Mouse (Mus musculus) limb, embryonic 15.5 days (tissue): ENCODE measurements at regions not wholly inside any gene's neighbourhood (a gene's known extent, or its start where the extent isn't known, plus 50 kb on each side); places are given as distances from the start of the nearest gene placed in this dataset.

Experiments
- ATAC-seq: fragments of 200-750 bp; cut with Nextera tagmentation; 2 replicates; pipeline ENCODE4 v1.8.0; 2017; ENCODE audit warnings: low read depth, moderate TSS enrichment; ENCODE audit not compliant: insufficient number of reproducible peaks, low FRiP score, low TSS enrichment
- H3K27ac ChIP-seq: fragments of 300-500 bp; sonication (generic); 2 replicates; pipeline ENCODE4 v1.5.1; 2015; ENCODE audit warnings: moderate library complexity, mild to moderate bottlenecking, inconsistent platforms
- H3K27me3 ChIP-seq: fragments of 300-500 bp; sonication (generic); 2 replicates; pipeline ENCODE4 v1.6.1; 2015; ENCODE audit warnings: inconsistent platforms
- H3K36me3 ChIP-seq: fragments of 300-500 bp; sonication (generic); 2 replicates; pipeline ENCODE4 v1.6.1; 2015; ENCODE audit warnings: inconsistent platforms
- H3K4me1 ChIP-seq: fragments of 300-500 bp; sonication (generic); 2 replicates; pipeline ENCODE4 v1.6.1; 2015; ENCODE audit warnings: inconsistent platforms
- H3K4me2 ChIP-seq: fragments of 300-500 bp; sonication (generic); 2 replicates; pipeline ENCODE4 v1.6.1; 2015; ENCODE audit warnings: mild to moderate bottlenecking, inconsistent platforms
- H3K4me3 ChIP-seq: fragments of 300-500 bp; sonication (generic); 2 replicates; pipeline ENCODE4 v1.5.1; 2015; ENCODE audit warnings: mild to moderate bottlenecking, inconsistent platforms
- H3K9ac ChIP-seq: fragments of 300-500 bp; sonication (generic); 2 replicates; pipeline ENCODE4 v1.6.1; 2015; ENCODE audit warnings: inconsistent platforms
- H3K9me3 ChIP-seq: fragments of 300-500 bp; sonication (generic); 2 replicates; pipeline ENCODE4 v1.6.1; 2016; ENCODE audit warnings: inconsistent platforms
- WGBS: fragments of 180-500 bp; shearing (Covaris S2); methylation state at CpG from one replicate; pipeline ENCODE4 v1.1.7; 2015; 5-methylcytosine and 5-hydroxymethylcytosine counted together

GRCm38 (mm10) chr13:91370886-91371595 lies 89.0 kb upstream of the Ssbp2 start:
- under 1% methylated on average over 28 of the region's 28 CpGs for WGBS
- peak; percentile 89 for ATAC-seq

GRCm38 (mm10) chr13:91371596-91371987 lies 88.5 kb upstream of the Ssbp2 start:
- Histone ChIP-seq H3K36me3 (no peaks in the 10 kb centered on the region), H3K27me3 (no peaks in the 10 kb centered on the region), H3K4me2 (peak overlapping the region; percentile 60), H3K9ac (no peak overlapping the region), H3K4me1 (peaks cover 46% of the 10 kb centered on the region), H3K4me3 (peak overlapping the region; percentile 36; the same call in 1 of the 2 replicates), H3K9me3 (no peaks in the 10 kb centered on the region), H3K27ac (peak overlapping the region; percentile 98)
- 20% methylated on average over 2 of the region's 2 CpGs for WGBS
- no peak for ATAC-seq

More at GRCm38 (mm10) chr13:91370886-91371595, 89.0 kb upstream of the Ssbp2 start:
- H3K4me1 ChIP-seq, result peaks cover 48% of the 10 kb centered on the region
- H3K4me3 ChIP-seq, result peak overlapping the region; percentile 36
- peak overlapping the region; percentile 98 for H3K27ac ChIP-seq
- peak overlapping the region; percentile 14; the same call in 1 of the 2 replicates for H3K9ac ChIP-seq
- H3K27me3 ChIP-seq, result no peaks in the 10 kb centered on the region
- H3K36me3 ChIP-seq, result no peaks in the 10 kb centered on the region
- H3K4me2 ChIP-seq, result peak overlapping the region; percentile 60
- no peaks in the 10 kb centered on the region for H3K9me3 ChIP-seq

- Histone ChIP-seq H3K27me3 (no peaks in the 10 kb centered on the region), H3K4me2 (no peak overlapping the region)
Observed at GRCm38 (mm10) chr13:91372130-91372875, 87.8 kb upstream of the Ssbp2 start.

GRCm38 (mm10) chr13:91374141-91374540 lies 85.9 kb upstream of the Ssbp2 start:
- H3K9me3 ChIP-seq, result no peaks in the 10 kb centered on the region
- no peaks in the 10 kb centered on the region for H3K27me3 ChIP-seq
- H3K4me1 ChIP-seq, result peaks cover 42% of the 10 kb centered on the region
- H3K36me3 ChIP-seq, result no peaks in the 10 kb centered on the region
- peak overlapping the region; percentile 27; the same call in 1 of the 2 replicates for H3K4me2 ChIP-seq
- peak overlapping the region; percentile 75 for H3K27ac ChIP-seq
- no peak overlapping the region for H3K9ac ChIP-seq
- WGBS, result 11% methylated on average over 3 of the region's 3 CpGs
- H3K4me3 ChIP-seq, result no peak overlapping the region
- ATAC-seq, result peak; percentile 49; the same call in 1 of the 2 replicates

More at GRCm38 (mm10) chr13:91372130-91372875, 87.8 kb upstream of the Ssbp2 start:
- no peaks in the 10 kb centered on the region for H3K9me3 ChIP-seq
- 52% methylated on average over 11 of the region's 11 CpGs for WGBS
- H3K36me3 ChIP-seq, result no peaks in the 10 kb centered on the region
- H3K9ac ChIP-seq, result no peak overlapping the region
- peaks cover 43% of the 10 kb centered on the region for H3K4me1 ChIP-seq
- peak overlapping the region; percentile 98 for H3K27ac ChIP-seq
- no peak for ATAC-seq
- no peak overlapping the region for H3K4me3 ChIP-seq

- Histone ChIP-seq H3K4me2 (no peak overlapping the region), H3K9me3 (no peaks in the 10 kb centered on the region), H3K27me3 (no peaks in the 10 kb centered on the region), H3K4me1 (peaks cover 25% of the 10 kb centered on the region), H3K9ac (no peak overlapping the region), H3K36me3 (no peaks in the 10 kb centered on the region), H3K27ac (no peak overlapping the region; the same call in 1 of the 2 replicates), H3K4me3 (no peak overlapping the region)
- ATAC-seq, result no peak
- 73% methylated on average over 3 of the region's 3 CpGs for WGBS
Observed at GRCm38 (mm10) chr13:91376556-91376955, 83.5 kb upstream of the Ssbp2 start.

- WGBS, result 82% methylated on average over 7 of the region's 7 CpGs
- no peak for ATAC-seq
- peaks cover 16% of the 10 kb centered on the region for H3K4me1 ChIP-seq
- no peak overlapping the region for H3K4me3 ChIP-seq
- no peaks in the 10 kb centered on the region for H3K36me3 ChIP-seq
- H3K9me3 ChIP-seq, result no peaks in the 10 kb centered on the region
- no peak overlapping the region for H3K4me2 ChIP-seq
- no peaks in the 10 kb centered on the region for H3K27me3 ChIP-seq
- no peak overlapping the region for H3K27ac ChIP-seq
- H3K9ac ChIP-seq, result no peak overlapping the region
Observed at GRCm38 (mm10) chr13:91377428-91377827, 82.7 kb upstream of the Ssbp2 start.

- H3K4me2 ChIP-seq, result no peak overlapping the region
- no peaks in the 10 kb centered on the region for H3K9me3 ChIP-seq
- WGBS, result 64% methylated on average over 9 of the region's 9 CpGs
- no peak for ATAC-seq
- H3K27me3 ChIP-seq, result no peaks in the 10 kb centered on the region
- H3K9ac ChIP-seq, result no peak overlapping the region
- H3K27ac ChIP-seq, result no peak overlapping the region
- no peak overlapping the region for H3K4me3 ChIP-seq
- H3K4me1 ChIP-seq, result peaks cover 11% of the 10 kb centered on the region
- H3K36me3 ChIP-seq, result no peaks in the 10 kb centered on the region
Observed at GRCm38 (mm10) chr13:91377972-91378371, 82.1 kb upstream of the Ssbp2 start.

GRCm38 (mm10) chr13:91385393-91385792 lies 74.7 kb upstream of the Ssbp2 start:
- ATAC-seq, result no peak
- WGBS, result 51% methylated on average over 4 of the region's 4 CpGs
- H3K27me3 ChIP-seq, result no peaks in the 10 kb centered on the region

GRCm38 (mm10) chr13:91387913-91388312 lies 72.2 kb upstream of the Ssbp2 start:
- H3K27ac ChIP-seq, result no peak overlapping the region
- no peak for ATAC-seq
- no peaks in the 10 kb centered on the region for H3K4me1 ChIP-seq
- 57% methylated on average over 10 of the region's 10 CpGs for WGBS
- H3K4me2 ChIP-seq, result no peak overlapping the region
- H3K36me3 ChIP-seq, result no peaks in the 10 kb centered on the region
- H3K4me3 ChIP-seq, result no peak overlapping the region
- no peak overlapping the region for H3K9ac ChIP-seq
- H3K9me3 ChIP-seq, result no peaks in the 10 kb centered on the region
- no peaks in the 10 kb centered on the region for H3K27me3 ChIP-seq

More at GRCm38 (mm10) chr13:91385393-91385792, 74.7 kb upstream of the Ssbp2 start:
- H3K36me3 ChIP-seq, result no peaks in the 10 kb centered on the region
- H3K9me3 ChIP-seq, result no peaks in the 10 kb centered on the region
- no peak overlapping the region for H3K27ac ChIP-seq
- H3K9ac ChIP-seq, result no peak overlapping the region
- no peak overlapping the region for H3K4me3 ChIP-seq
- no peaks in the 10 kb centered on the region for H3K4me1 ChIP-seq
- H3K4me2 ChIP-seq, result no peak overlapping the region

GRCm38 (mm10) chr13:91403632-91404031 lies 56.5 kb upstream of the Ssbp2 start:
- H3K36me3 ChIP-seq, result no peaks in the 10 kb centered on the region
- ATAC-seq, result no peak
- no peak overlapping the region for H3K9ac ChIP-seq
- H3K27ac ChIP-seq, result no peak overlapping the region
- no peaks in the 10 kb centered on the region for H3K4me1 ChIP-seq
- H3K4me2 ChIP-seq, result no peak overlapping the region
- WGBS, result 79% methylated on average over 2 of the region's 2 CpGs
- H3K9me3 ChIP-seq, result no peaks in the 10 kb centered on the region
- H3K27me3 ChIP-seq, result no peaks in the 10 kb centered on the region
- no peak overlapping the region for H3K4me3 ChIP-seq

- Histone ChIP-seq H3K4me2 (no peak overlapping the region), H3K36me3 (no peaks in the 10 kb centered on the region), H3K9ac (no peak overlapping the region), H3K9me3 (no peaks in the 10 kb centered on the region), H3K27ac (no peak overlapping the region), H3K4me3 (no peak overlapping the region), H3K4me1 (no peaks in the 10 kb centered on the region), H3K27me3 (no peaks in the 10 kb centered on the region)
- 80% methylated on average over 2 of the region's 2 CpGs for WGBS
- no peak for ATAC-seq
Observed at GRCm38 (mm10) chr13:91405027-91405426, 55.1 kb upstream of the Ssbp2 start.

- Histone ChIP-seq H3K9ac (no peak overlapping the region), H3K27ac (no peak overlapping the region), H3K4me3 (no peak overlapping the region), H3K4me2 (no peak overlapping the region), H3K9me3 (no peaks in the 10 kb centered on the region), H3K36me3 (no peaks in the 10 kb centered on the region), H3K4me1 (no peaks in the 10 kb centered on the region), H3K27me3 (no peaks in the 10 kb centered on the region)
- ATAC-seq, result no peak
Observed at GRCm38 (mm10) chr13:91410116-91410515, 50.0 kb upstream of the Ssbp2 start.
